ENCODE assay signal across 8 mouse cellular contexts in the genomic region with DNA sequence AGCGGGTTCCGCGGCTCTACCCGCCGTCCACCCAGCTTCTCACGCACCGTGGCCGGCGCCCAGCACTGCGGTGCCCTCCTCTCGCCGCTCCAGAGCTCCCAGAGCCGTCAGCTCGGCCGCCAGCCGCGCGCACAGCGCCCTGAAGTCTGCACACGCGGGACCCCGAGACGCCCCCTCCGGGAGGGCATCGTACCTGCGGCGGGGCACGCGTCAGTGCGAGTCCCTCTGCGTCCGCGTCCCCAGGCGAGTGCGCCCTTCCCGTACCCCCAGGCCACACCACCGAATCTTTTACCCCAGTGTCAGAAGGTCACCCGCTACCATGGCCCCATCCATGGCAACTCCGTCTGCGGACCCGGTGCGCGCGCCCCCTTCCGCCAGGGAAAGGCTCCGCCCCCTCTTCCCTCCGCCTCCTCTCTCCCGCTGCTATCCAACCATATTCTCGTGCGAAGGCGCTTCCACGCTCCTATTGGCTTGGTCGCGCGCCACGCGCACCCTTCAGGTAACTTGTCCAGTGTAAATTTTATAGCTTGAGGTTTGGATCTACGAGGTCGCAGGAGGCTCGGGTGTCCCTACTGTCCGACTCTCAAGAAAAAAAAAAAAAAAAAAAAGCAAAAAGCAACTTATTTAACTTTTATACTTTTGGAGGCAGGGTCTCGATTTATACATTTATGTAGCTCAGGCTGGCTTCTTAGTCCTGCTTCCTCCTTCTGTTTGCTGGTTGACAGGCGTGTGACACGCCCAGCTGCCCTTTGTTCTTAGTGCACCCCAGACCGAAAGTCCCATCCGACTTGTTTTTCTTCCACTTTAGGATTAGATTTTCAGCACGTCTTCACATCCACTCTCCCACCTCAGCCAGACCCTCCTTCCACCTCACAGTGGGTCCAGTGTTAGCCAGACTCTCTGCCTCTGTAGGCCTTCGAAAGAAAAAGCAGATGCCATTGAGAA. TPM values are rescaled to one million over a fixed set of nuclear protein-coding genes. Genes with fewer than 3 reads are reported as not detected.
DNase-seq lines count a peak whose midpoint lies in the region; ATAC-seq and TF ChIP-seq lines count a peak whose summit lies in the region.

Fam98c (minus strand) TSS at position 397 of the 945 bp plus-strand sequence.

- peak within 1 kb of the TSS; percentile 96 for H3K4me2 ChIP-seq in embryonic facial prominence, embryonic 11.5 days (ENCODE audit: low read depth, low read length)
- H3K4me2 ChIP-seq in midbrain, embryonic 12.5 days (replicated peaks) = peak within 1 kb of the TSS; percentile 91

- 4% methylated on average over 59 of the region's 68 CpGs for WGBS in embryonic facial prominence, embryonic 11.5 days
- WGBS in limb, embryonic 10.5 days = 3% methylated on average over 68 of the region's 68 CpGs
- WGBS in midbrain, embryonic 12.5 days = 4% methylated on average over 68 of the region's 68 CpGs
- 1% methylated on average over 68 of the region's 68 CpGs for WGBS in small intestine, adult 2 months

- H3K9me3 ChIP-seq in embryonic facial prominence, embryonic 11.5 days (replicated peaks; ENCODE audit: control insufficient read depth, low read length) = no peaks in the 10 kb centered on the region
- no peaks in the 10 kb centered on the region for H3K9me3 ChIP-seq in limb, embryonic 10.5 days (replicated peaks)
- H3K9me3 ChIP-seq in midbrain, embryonic 12.5 days = no peaks in the 10 kb centered on the region

- H3K27ac ChIP-seq in embryonic facial prominence, embryonic 11.5 days (replicated peaks; ENCODE audit: low read depth, low read length) = peak within 1 kb of the TSS; percentile 71
- peak within 1 kb of the TSS; percentile 84 for H3K27ac ChIP-seq in limb, embryonic 10.5 days
- peak within 1 kb of the TSS; percentile 92 for H3K27ac ChIP-seq in midbrain, embryonic 12.5 days (replicated peaks)
- peak within 1 kb of the TSS; percentile 97 for H3K27ac ChIP-seq in small intestine, adult 2 months (ENCODE audit: insufficient read depth, low read depth, low read length)

- peak within 1 kb of the TSS; percentile 65 for H3K9ac ChIP-seq in embryonic facial prominence, embryonic 11.5 days (replicated peaks; ENCODE audit: low read length)
- H3K9ac ChIP-seq in midbrain, embryonic 12.5 days (replicated peaks) = peak within 1 kb of the TSS; percentile 79

- H3K36me3 ChIP-seq in embryonic facial prominence, embryonic 11.5 days (replicated peaks; ENCODE audit: control insufficient read depth, insufficient read depth, low read depth, low read length) = no peaks in the 10 kb centered on the region
- H3K36me3 ChIP-seq in limb, embryonic 10.5 days = peaks cover 13% of the 10 kb centered on the region
- H3K36me3 ChIP-seq in midbrain, embryonic 12.5 days = 0 out of 2 replicates have a peak, but pooled peaks cover under 1% of the 10 kb centered on the region
- peaks cover 13% of the 10 kb centered on the region for H3K36me3 ChIP-seq in small intestine, adult 2 months (ENCODE audit: control insufficient read depth, insufficient read depth, low read length)

- DNase-seq in urinary bladder, adult 18-20 months (ENCODE audit: low spot score in 2 of 2) = peak; percentile 82 to 86
- no peak for DNase-seq in urinary bladder, postnatal 10 days (ENCODE audit: low spot score)
- DNase-seq in embryonic facial prominence, embryonic 11.5 days (ENCODE audit: low spot score) = peak; percentile 91
- peak; percentile 88 for DNase-seq in kidney, adult 11 months
- DNase-seq in limb, embryonic 10.5 days (ENCODE audit: low spot score) = peak; percentile 86

- no peaks in the 10 kb centered on the region for H3K4me1 ChIP-seq in embryonic facial prominence, embryonic 11.5 days (ENCODE audit: control insufficient read depth, insufficient read depth, low read length)
- peaks cover 23% of the 10 kb centered on the region for H3K4me1 ChIP-seq in limb, embryonic 10.5 days
- H3K4me1 ChIP-seq in midbrain, embryonic 12.5 days = peaks cover 9% of the 10 kb centered on the region; the same call in 1 of the 2 replicates
- peaks cover 7% of the 10 kb centered on the region; the same call in 1 of the 2 replicates for H3K4me1 ChIP-seq in small intestine, adult 2 months (ENCODE audit: control insufficient read depth, insufficient read depth, insufficient read length, low read length)

- 0 out of 2 replicates have a peak, but pooled peaks have one; percentile 11 for TF ChIP-seq CTCF in small intestine, adult 2 months (IDR thresholded peaks at IDR 0.05; ENCODE audit: extremely low read depth, insufficient read length, insufficient replicate concordance, low read depth, low read length)

- H3K27me3 ChIP-seq in embryonic facial prominence, embryonic 11.5 days (ENCODE audit: control insufficient read depth, insufficient read depth, low read length) = 0 out of 2 replicates have a peak, but pooled peaks cover 3% of the 10 kb centered on the region
- peaks cover 43% of the 10 kb centered on the region for H3K27me3 ChIP-seq in limb, embryonic 10.5 days (ENCODE audit: low read depth, poor library complexity, severe bottlenecking)
- H3K27me3 ChIP-seq in midbrain, embryonic 12.5 days = peaks cover 30% of the 10 kb centered on the region
- no peaks in the 10 kb centered on the region for H3K27me3 ChIP-seq in small intestine, adult 2 months (ENCODE audit: control insufficient read depth, insufficient read depth, low read length)

- peak within 1 kb of the TSS; percentile 73 for H3K4me3 ChIP-seq in embryonic facial prominence, embryonic 11.5 days (ENCODE audit: low read depth, low read length)
- peak within 1 kb of the TSS; percentile 79 for H3K4me3 ChIP-seq in limb, embryonic 10.5 days
- H3K4me3 ChIP-seq in midbrain, embryonic 12.5 days = peak within 1 kb of the TSS; percentile 79
- peak within 1 kb of the TSS; percentile 74 for H3K4me3 ChIP-seq in small intestine, adult 2 months (ENCODE audit: low read depth, low read length)

- TF ChIP-seq POLR2A in small intestine, adult 2 months (IDR thresholded peaks at IDR 0.05; ENCODE audit: low read depth, low read length) = peak; percentile 49

- ATAC-seq in embryonic facial prominence, embryonic 11.5 days (replicated peaks; ENCODE audit: insufficient number of reproducible peaks, low FRiP score, low TSS enrichment, low read depth) = peak; percentile 70
- peak; percentile 87 for ATAC-seq in granulocyte monocyte progenitor cell, adult 5-6 weeks (replicated peaks; ENCODE audit: poor library complexity, severe bottlenecking)
- peak; percentile 80 for ATAC-seq in midbrain, embryonic 12.5 days (ENCODE audit: low FRiP score, low read depth)

RNA-seq across cellular contexts. Expression of gene Fam98c, which starts in this region (rescaled TPM):
- 10.8 and 11.7 TPM in 2 replicates for polyA plus RNA-seq in embryonic facial prominence, embryonic 11.5 days (2014; fragmentation: Nextera tagmentation; extraction: Ambion mirVana)
- 18.3 and 18.8 TPM in 2 replicates for total RNA-seq in granulocyte monocyte progenitor cell, adult 5-6 weeks (2014; fragmentation: Nextera tagmentation)
- total RNA-seq in granulocyte monocyte progenitor cell, adult 5-6 weeks (2017) = 21.2 and 25.3 TPM in 2 replicates
- polyA plus RNA-seq in limb, embryonic 10.5 days (2016; fragmentation: Nextera tagmentation; extraction: Ambion mirVana) = 10.7 and 11.2 TPM in 2 replicates
- 17.4 and 20.4 TPM in 2 replicates for polyA plus RNA-seq in midbrain, embryonic 12.5 days (2016; fragmentation: Nextera tagmentation; extraction: Ambion mirVana)
- 72.6 and 216 TPM in 2 replicates for polyA plus RNA-seq in small intestine, adult 2 months (2012; rRNA removed)
